Mouse (Mus musculus): ENCODE measurements around the gene Zdhhc12. TPM values are rescaled to one million over a fixed set of nuclear protein-coding genes. Genes with fewer than 3 reads are reported as not detected.
"Not testable (repeated sequence)": the region's sequence is repeated elsewhere in the genome, so short reads cannot be mapped to it uniquely, and the experiment has no call there.

Zdhhc12 gene
- polyA plus RNA-seq, 1 experiment: 40.7 TPM

DNA sequence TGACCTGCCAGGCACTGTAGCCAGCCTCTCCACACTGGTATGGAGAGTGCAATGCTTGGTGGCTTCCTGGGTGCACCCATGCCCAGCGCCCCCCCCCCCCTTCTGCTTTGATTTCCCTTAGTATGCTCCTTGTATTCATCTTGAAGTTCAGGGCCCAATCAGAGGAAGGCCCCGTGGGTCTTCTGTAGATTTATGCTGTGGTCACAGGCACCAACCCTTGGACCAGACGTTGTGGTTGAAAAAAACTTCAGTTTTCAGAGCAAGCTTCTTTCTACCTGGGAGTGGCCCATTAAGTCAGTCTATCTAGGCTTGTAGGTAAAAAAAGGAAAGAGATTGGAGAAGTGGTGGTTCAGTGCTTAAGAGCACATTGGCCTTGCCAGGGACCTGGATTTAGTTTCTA is 29.7 kb downstream of the Zdhhc12 start:
- DNase-seq (ENCODE audit: low spot score): no peak

DNA sequence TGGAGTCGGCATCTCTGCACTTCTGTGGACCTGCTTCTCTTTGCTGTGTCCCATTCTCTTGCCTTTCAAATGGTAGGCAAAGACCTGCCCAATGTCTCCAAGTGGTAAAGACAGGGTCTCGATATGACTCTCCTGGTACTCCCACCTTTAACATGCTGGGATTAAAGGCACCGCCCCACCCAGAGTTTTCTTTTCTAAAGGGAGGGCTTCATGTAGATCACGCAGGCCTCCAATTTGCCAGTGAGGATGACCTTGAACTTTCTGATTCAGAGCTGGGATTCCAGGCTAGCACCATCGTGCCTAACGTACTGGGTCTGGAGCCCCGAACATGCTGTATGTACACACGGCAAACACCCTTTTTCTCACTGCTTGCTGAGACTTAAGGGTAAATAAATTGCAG is 30.2 kb downstream of the Zdhhc12 start:
- no peak for DNase-seq (ENCODE audit: low spot score)

DNA sequence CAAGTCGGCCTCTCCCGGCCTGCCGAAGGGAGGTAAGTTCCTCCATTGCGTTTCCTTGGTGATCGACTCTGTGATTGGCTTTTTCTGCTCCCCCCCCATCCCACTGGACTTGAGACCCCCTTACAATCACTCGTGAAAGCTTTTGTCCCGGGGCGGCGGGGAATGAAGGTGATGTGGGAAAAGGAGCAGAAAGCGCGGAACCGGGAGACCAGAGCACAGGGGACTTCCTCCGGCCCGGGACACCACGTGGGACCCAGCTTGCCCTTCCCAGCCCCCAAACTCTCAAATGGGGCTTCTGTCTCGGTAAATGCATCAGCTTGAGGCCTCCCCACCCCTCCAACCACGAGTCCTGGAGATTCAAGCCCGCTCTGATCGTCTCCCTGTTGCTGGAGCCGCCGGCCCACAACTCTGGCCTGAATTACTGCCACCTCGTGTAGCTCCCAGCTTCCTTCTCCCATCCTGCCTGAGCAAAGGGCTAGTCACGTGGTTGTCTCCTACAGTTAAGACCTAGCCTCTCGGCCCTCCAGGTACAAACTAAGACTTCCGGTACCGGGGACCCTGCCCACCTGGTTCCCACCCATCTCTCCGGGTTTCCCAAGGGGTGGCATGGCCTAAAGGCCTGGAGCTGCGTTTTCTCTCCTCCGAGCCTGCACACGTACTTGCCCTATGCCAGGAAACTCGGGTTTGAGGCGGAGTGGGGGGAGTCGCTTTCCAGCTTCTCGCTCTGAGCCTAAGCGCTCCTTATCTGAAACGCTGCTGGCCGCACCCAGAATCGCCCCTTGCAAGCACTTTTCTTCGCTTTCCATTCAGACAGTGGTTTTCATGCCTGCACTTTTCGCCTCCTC is 31.0 kb downstream of the Zdhhc12 start:
- peak; percentile 66 for DNase-seq (ENCODE audit: low spot score)

DNA sequence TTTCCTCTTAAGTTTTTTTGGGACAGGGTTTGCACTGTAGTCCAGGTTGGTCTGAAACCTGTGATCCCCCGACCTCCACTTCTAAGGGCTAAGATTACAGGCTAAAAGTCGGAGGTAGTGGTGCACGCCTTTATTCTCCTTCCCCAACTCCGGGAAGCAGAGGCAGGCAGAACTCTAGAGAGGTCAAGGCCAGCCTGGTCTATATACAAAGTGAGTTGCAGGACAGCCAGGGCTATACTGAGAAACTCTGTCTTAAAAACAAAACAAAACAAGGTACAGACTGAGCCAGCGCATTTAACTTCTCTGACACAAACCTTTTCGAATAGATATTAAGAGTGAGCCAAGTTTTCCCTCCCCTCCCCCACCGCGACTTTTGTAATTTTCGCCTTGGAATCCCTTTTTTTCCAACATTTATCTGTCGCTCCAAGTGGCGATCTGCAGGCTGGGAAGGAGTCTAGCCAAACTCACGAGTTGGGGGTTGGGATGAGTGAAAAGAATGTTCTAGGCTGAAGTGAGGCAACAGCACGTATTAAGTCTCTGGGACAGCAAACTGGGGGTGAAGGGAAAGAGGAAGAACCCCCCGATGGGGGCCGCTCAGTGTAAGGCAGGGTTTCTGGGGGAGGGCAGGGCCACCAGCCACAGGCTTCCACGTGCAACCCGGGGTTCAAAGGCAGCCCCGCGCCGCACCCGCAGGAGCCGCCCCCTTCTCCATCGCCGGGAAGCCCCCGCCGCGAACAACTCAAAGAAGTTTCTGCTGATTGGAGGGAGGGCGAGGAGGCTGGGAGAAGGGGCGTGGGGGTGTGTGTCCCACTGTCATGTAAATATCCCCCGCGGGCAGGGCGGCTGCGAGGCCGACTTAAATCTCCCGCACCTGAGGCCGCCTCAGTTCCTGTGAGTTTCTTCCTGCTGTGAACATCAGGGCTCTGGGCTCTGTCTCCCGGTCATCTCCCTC is 32.0 kb downstream of the Zdhhc12 start:
- peak; percentile 46 for DNase-seq (ENCODE audit: low spot score)

DNA sequence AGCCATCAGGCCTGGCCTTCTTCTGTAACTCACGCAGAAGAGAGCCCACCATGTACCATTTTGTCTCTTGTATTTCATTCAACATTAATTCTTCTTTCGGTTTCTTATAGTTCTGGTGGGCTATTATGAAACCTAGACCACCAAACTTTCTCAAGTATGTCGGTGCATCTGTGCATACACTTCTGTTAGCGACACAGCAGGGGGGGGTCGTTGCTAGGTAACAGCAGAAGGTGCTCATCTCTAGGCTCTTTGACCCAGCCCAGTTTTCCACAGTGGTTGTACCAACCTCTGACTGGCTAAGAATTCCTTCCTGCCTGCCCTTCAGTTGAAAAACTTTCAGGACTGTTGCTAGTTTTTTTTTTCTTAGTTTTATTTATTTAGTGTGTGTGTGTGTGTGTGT is 35.0 kb downstream of the Zdhhc12 start:
- DNase-seq (ENCODE audit: low spot score): no peak

DNA sequence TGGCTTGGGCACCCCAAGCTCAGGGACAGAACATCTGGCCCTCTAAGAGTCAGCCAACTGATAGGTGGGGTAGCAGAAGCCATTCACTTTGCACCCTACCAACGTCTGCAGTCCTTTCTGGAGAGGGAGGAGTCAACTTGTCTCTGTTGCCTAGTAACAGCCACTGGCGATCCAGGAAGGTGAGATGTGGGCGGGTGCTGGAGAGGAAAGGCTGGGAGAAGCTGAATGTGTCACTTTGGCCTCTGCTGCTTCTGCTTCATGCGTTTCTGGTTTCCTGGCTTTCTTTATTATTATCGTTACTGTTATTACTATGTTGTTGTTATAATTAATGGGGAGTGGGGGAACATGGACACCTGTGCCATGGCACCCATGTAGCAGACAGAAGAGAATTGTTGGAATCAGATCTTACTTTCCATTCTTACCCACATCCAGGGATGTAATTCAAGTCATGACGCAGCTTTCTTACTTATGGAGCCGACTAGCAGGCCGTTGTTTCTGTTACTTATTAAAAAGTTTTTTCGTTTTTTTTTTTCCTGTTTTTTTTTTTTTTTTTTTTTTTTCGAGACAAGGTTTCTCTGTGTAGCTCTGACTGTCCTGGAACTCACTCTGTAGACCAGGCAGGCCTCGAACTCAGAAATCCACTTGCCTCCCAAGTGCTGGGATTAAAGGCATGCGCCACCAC is 36.1 kb downstream of the Zdhhc12 start, which contains the start of gene Set:
Set (plus strand) TSS at position 156 of the 682 bp plus-strand sequence.
- DNase-seq (ENCODE audit: low spot score): no peak

DNA sequence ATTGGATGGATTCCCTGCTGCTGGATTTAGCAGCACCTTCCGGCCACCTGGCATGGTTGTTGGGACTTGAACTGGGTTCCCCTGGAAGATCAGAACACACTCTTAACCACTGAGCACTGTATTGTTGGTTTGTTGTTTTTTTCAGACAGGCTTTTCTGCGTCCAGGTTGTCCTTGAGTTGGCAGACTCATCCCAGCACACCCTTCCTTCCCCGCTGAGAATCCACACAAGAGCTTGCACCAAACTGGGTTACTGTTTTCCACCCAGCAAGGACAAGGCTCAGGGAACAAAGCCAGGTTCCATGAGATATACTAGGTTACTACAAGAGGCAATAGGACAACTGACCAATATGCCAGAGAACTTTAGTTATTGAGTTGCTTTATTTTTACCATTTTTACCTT is 36.7 kb downstream of the Zdhhc12 start:
- DNase-seq (ENCODE audit: low spot score): no peak

DNA sequence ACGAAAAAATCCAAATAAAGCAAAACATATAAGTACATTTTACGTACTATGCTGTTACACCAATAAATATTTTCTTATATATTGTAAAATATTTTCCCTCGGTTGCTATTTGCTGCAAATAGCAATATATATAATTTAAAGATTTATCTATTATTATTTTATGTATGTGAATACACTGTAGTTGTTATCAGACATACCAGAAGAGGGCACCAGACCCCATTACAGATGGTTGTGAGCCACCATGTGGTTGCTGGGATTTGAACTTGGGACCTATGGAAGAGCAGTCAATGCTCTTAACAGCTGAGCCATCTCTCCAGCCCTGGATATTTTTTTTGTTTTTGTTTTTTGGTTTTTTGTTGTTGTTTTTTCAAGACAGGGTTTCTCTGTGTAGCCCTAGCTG is 38.1 kb downstream of the Zdhhc12 start:
- DNase-seq (ENCODE audit: low spot score): not testable (repeated sequence)

DNA sequence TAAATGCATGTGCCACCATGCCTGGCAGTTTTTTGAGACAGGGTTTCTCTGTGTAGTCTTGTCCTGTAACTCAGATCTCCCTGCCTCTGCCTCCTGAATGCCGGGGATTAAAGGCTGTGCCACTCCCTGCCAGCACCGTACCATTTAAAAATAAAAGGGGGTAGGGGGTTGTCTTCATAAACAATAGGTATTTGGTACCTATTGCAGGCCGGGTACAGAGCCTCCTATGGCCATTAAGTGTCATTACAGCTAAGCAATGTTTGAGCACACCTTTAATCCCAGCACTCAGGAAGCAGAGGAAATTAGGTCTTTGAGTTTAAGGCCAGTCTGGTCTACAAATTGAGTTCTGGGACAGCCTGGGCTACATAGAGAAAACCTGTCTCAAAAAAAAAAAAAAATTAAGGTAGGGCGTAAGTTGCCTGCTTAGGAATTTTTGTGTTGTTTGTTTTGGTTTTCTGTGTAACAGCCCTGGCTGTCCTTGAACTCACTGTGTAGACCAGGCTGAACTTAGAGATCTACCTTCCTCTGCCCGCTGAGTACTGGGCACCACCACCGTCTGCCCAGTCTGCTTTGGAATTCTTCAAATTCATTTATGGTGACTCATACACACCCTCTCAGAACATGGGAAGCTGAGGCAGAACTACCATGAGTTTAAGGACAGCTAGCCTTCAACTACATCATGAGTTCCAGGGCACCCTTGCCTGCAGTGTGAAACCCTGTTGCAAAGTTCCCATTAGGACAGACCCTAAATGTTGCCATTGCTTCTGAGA is 41.3 kb downstream of the Zdhhc12 start:
- DNase-seq (ENCODE audit: low spot score): no peak

DNA sequence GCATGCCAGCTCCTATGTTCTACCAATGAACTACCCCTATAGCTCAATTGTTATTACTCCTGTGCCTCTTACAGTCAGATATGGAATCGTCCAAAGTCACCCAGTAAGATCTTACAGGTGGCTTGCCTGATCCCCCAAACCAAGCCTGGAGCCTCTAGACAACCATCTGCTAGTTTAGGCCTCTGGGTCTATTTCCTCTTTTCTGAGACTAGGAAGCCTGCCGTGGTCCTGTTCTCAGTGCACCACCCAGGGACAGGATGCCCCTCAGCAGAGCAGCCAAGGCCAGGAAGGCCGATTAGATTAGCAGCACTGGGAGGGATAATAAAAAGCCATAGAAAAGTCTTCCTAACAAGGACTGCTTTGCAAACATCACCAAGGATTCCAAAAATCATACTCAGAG is 43.6 kb downstream of the Zdhhc12 start:
- no peak for DNase-seq (ENCODE audit: low spot score)

DNA sequence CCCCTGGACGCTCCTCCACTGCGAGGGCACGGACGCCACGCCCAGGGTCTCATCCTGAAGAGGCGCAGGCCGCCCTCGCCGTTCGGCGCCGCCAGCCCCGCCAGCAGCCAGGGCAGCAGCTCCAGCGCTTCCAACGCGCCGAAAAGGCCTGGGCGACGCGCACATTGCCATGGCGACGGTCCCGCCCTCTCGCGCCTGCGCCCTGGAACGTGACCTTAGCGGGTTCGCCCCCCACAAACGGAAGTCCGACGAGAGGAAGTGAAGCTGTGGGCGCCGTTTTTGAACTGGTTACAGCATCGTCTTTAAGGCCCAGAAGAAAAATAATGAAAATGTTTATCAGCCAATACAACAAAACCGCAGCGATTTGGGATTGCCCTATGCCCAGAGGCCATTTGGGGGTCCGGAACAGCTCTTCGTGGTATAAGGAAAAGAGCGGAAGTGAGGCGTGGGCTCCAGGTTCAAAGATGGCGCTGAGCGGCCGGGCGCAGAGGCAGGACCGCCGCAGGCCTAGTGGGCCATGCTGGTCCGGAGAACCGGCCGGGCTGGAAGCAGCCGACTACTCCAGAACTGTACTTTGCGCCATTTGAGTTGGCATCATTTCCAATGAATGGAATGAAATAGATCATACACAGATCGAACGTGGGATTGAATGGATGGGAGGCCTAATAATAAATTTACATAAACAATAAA is 44.6 kb downstream of the Zdhhc12 start, which contains the start of gene Wdr34:
Wdr34 (minus strand) TSS at position 183 of the 690 bp plus-strand sequence.
- peak; percentile 96 for DNase-seq (ENCODE audit: low spot score)

DNA sequence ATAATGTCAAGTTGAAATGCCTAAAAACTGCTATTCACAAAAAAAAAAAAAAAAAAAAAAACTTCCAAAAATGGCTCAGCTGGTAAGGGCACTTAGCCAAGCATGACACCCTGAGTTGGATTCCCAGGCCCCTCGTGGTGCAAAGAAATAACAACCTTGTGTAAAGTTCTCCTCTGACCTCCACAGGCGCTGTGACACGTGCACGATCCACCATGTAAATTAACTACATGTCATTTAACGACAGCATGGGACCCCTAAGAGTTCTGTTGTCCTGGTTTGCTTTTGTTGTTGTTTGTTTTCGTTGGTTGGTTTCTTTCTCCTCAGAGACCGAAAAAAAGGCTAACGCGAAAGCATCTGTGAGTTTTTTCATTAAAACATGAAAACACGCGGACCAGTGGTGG is 45.3 kb downstream of the Zdhhc12 start:
- DNase-seq (ENCODE audit: low spot score): no peak

DNA sequence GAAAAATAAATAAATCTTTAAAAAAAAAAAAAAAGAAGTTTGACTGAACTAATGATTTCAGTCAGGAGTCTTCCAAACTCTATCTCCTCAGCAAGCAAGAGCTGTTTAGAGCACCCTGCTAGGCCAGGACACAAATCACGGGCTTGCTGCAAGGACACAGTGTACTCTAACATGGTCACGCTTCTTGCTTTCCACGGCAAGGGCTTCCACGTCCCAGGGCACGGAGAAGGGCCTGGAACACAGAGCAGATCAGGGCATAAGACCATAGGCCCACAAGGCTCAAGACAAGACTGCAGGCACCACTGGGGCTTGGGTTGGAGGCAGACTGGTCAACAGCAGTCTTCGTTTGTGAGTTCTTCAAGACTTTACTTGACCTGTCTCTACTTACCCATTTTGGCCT is 46.3 kb downstream of the Zdhhc12 start:
- no peak for DNase-seq (ENCODE audit: low spot score)

DNA sequence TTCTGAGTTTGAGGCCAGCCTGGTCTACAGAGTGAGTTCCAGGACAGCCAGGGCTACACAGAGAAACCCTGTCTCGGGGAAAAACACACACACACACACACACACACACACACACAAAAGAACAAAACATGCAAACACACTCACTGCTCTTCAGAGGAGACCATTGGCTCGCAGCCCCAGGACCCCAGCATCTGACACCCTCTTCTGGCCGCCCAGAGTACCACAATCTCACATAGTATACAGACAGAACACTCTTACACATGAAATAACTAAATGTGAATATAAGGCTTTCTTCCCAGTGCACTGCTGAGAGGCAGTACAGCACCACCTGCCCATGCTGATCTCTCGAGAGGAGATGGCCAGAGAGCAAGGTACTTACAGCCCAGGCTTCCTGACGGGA is 48.9 kb downstream of the Zdhhc12 start:
- DNase-seq (ENCODE audit: low spot score): no peak

DNA sequence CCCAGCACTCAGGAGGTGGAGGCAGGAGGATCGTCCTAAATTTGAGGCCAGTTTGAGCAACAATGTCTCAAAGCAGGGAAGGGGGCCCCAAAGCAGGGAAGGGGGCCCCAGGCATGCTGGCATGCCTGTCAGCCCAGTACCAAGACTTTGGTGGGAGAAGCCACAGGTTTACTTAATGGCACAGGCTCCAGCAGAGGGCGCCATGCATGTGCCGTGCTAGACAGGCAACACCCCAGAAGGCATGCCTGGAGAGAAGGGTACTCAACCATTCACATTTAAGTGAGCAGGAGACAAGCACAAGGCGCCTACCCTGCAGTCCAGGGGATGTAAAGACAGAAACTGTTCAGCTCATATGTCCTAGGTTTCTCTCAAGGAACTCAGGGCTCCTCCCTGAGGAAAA is 51.0 kb downstream of the Zdhhc12 start:
- DNase-seq (ENCODE audit: low spot score): peak; percentile 61

Other genes starting within 250 kb of the Zdhhc12 start
- 44.7 and 49.3 TPM in 2 replicates for gene Cercam, start 224.5 kb downstream of the Zdhhc12 start, polyA plus RNA-seq (2012; rRNA removed)
- 41.9 and 48.8 TPM in 2 replicates for gene Odf2, start 204.4 kb downstream of the Zdhhc12 start, polyA plus RNA-seq (2012; rRNA removed)
- gene Gle1, start 158.2 kb downstream of the Zdhhc12 start, polyA plus RNA-seq (2012; rRNA removed): 34.0 and 38.4 TPM in 2 replicates
- gene Sptan1, start 128.1 kb downstream of the Zdhhc12 start, polyA plus RNA-seq (2012; rRNA removed): 206 and 215 TPM in 2 replicates
- 17.6 and 18.0 TPM in 2 replicates for gene Wdr34, start 44.8 kb downstream of the Zdhhc12 start, polyA plus RNA-seq (2012; rRNA removed)
- 114 and 146 TPM in 2 replicates for gene Set, start 36.3 kb downstream of the Zdhhc12 start, polyA plus RNA-seq (2012; rRNA removed)
- gene Pkn3, start 16.0 kb downstream of the Zdhhc12 start, polyA plus RNA-seq (2012; rRNA removed): 18.6 and 22.3 TPM in 2 replicates
- gene Zer1, start 30.9 kb upstream of the Zdhhc12 start, polyA plus RNA-seq (2012; rRNA removed): 46.2 and 46.5 TPM in 2 replicates
- 29.2 and 29.5 TPM in 2 replicates for gene Tbc1d13, start 40.1 kb upstream of the Zdhhc12 start, polyA plus RNA-seq (2012; rRNA removed)
- gene Endog, start 77.8 kb upstream of the Zdhhc12 start, polyA plus RNA-seq (2012; rRNA removed): 26.0 and 26.4 TPM in 2 replicates
- gene Spout1, start 84.8 kb upstream of the Zdhhc12 start, polyA plus RNA-seq (2012; rRNA removed): 25.0 and 26.9 TPM in 2 replicates
- 75.5 and 103 TPM in 2 replicates for gene Kyat1, start 112.2 kb upstream of the Zdhhc12 start, polyA plus RNA-seq (2012; rRNA removed)
- 24.3 and 30.2 TPM in 2 replicates for gene Lrrc8a, start 144.1 kb upstream of the Zdhhc12 start, polyA plus RNA-seq (2012; rRNA removed)
- gene Gm28035, start 146.9 kb upstream of the Zdhhc12 start, polyA plus RNA-seq (2012; rRNA removed): 4.1 and 5.4 TPM in 2 replicates
- gene Phyhd1, start 172.6 kb upstream of the Zdhhc12 start, polyA plus RNA-seq (2012; rRNA removed): 36.2 and 55.9 TPM in 2 replicates
- not detected in 2 replicates for gene Gm28038, start 187.4 kb upstream of the Zdhhc12 start, polyA plus RNA-seq (2012; rRNA removed)
- 14.4 and 15.7 TPM in 2 replicates for gene Dolk, start 192.7 kb upstream of the Zdhhc12 start, polyA plus RNA-seq (2012; rRNA removed)
- gene Nup188, start 192.7 kb upstream of the Zdhhc12 start, polyA plus RNA-seq (2012; rRNA removed): 17.2 and 18.1 TPM in 2 replicates